Mouse (Mus musculus): ENCODE data around the gene Lrrc74a.

Gene Lrrc74a

DNA sequence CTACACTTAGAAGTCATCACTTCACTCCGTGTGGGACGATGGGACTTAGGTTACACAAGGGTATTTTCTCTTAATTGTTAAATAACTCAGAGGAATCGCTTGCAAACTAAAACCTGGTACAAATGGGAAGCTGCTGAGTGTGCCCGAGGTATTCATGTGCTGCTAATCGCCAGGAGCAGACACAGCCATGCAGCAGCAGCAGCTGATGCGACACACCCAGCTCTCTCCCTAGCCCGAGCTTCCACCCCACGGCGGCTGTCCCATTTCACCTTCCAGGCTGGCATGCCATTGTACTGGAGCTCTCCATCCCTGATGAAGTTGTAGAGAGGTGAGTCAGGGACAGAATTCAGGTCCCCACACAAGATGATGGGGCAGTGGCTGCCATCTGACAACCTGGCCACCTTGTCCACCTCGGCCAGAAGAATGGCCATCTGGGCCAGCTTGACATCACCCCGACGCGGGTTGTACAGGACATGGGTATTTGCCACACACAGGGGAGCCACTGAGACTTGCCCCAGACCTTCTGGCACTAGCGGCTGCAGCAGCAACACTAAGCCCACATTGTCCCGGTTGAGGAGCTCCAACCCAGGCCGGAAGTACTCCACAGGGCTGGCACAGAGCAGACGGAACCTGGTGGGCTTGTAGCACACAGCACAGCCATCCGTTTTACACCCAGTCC is 14.1 kb upstream of the Lrrc74a start:
- in situ Hi-C loops (cut with MseI, MboI): no loop called here

DNA sequence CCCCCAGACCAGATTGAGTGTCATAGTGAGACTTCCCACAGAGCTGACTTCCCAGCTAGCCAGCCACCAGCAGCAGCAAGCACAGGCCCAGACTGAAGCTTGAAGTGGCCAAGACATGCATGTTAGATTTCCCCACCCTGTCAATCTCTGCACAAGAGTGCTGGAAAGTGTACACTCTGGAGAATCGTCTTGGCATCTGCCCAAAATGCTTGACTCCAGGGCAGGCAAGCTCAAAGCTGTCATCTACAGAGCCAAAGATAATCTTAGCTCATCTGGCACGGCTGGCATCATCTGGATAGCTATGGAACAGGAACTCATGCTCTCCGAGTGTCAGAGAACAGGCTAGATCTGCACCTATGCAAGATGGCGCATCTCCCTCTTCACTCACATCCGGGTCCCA is 12.7 kb upstream of the Lrrc74a start:
- in situ Hi-C loops (cut with MseI, MboI): no loop called here

DNA sequence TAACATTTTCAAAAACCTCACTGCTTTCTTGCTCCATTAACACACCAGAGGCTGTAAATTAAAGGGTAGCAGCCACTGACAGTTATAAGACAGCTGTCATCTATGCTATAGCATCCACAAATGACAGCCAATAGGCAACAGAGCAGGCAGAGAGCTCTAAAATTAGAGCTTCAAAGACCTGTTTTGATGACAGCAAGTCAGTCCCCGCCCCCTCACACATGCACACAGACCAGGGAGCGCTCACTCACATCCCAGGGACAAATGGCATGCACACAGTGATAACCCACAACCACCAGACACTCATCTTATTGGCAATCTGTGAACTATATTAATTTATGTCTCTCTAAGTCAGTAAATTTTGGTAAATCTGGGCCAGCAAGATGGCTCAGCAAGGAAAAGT is 9.9 kb upstream of the Lrrc74a start:
- in situ Hi-C loops (cut with MseI, MboI): no loop called here

DNA sequence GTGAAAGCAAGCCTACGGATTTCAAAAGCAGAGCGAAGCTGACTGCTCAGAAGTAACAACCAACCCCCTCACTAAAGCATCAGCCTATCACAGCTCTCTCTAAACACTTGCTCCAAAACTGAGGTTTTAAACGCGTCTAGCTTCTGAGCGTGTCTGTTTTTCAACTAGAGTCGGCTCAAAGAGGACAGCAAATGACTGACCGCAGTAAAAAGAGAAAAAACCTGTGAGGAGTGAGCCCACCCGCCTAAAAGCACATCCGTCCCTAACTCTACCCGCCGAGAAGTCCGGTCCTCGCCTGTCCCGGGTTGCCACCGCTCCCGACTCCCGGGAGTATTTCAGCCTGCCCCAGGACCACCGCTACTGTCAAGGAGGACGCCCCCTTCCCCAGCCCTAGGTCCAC is 8.5 kb upstream of the Lrrc74a start:
- in situ Hi-C loops (cut with MseI, MboI): no loop called here

DNA sequence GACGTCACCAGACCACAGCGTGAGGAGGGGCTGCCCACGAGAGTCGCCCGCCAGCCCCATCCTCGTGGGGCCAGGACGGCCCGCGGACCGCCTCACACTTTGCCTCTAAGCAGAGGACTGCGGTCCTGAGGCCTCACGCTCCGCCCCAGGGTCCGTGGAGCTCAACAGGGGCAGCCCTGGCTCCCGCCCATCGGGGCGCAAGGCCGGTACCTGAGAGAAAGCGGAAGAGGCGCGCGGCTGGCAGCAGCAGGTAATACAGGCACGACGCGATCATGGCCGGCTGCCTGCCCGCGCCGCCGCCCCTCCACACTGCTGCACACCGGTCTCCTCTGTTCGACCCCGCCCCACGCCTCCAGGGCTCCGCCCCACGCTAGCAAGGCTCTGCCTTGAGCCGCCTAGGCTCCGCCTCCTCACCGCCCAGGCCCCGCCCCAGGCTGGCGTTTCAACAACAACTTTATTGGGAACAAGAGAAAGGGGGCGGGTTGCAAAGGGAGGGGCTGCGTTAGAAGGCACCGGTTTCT is 8.0 kb upstream of the Lrrc74a start, which contains the start of gene Angel1:
Gene Angel1 (minus strand): TSS at position 341 of the 521 bp plus-strand sequence.
- in situ Hi-C loops (cut with MseI, MboI): no loop called here

DNA sequence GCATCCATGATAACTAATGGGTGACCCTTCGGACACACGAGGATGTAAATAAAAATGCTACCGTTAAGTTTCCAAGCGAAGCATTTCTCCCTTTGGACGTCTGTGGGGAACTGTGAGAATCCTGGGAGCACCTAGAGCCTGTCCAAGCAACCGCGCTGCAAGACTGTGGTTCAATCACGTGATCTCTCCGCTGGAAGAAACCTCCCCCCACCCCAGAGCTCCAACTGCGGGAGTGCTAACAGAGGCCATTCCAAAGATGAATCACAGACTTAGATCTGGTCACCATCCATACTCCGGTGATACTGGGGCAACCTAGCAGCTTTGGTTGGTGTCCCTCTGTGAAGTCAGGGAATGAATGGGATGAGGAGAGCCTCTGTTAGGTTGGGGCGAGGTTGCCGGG is 26.9 kb downstream of the Lrrc74a start:
- in situ Hi-C loops (cut with MseI, MboI): no loop called here

DNA sequence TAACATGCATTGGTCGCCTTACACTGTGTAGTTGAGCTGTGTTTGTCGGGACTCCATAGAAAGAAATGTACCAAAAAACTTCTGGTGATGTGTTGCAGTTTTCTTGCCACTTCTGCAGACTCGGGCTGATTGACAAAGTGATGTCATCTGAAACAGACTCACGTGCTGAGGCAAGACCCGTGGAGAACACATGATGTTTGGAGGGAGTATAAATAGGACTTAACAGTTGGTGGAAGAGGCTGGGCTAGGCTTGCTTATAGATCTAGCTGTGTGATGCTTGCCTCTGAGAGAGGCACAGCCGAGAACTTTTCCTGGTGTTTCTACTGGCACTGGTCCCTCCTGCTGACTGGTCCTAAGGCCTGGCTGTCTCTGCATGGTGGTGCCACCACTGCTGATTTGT is 29.9 kb downstream of the Lrrc74a start:
- in situ Hi-C loops (cut with MseI, MboI): no loop called here

DNA sequence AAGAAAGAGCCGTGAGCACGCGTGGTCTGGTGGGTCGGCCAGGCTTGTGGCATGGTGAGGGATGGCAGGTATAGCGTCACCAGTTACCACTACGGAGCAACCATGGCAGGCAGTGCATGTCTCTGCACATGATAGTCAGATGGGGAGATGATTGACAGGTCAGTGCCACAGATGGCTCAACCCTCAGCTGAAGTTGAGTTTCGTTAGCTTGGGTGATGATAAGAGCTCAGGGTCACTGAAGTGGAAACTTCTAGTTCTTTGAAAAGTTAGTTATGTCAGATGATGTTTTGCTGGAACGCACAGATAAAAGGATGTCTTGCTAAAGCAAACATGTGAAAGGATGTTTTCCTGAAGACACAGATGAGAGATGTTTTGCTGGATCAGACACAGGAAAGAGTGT is 32.3 kb downstream of the Lrrc74a start:
- in situ Hi-C loops (cut with MseI, MboI): no loop called here

DNA sequence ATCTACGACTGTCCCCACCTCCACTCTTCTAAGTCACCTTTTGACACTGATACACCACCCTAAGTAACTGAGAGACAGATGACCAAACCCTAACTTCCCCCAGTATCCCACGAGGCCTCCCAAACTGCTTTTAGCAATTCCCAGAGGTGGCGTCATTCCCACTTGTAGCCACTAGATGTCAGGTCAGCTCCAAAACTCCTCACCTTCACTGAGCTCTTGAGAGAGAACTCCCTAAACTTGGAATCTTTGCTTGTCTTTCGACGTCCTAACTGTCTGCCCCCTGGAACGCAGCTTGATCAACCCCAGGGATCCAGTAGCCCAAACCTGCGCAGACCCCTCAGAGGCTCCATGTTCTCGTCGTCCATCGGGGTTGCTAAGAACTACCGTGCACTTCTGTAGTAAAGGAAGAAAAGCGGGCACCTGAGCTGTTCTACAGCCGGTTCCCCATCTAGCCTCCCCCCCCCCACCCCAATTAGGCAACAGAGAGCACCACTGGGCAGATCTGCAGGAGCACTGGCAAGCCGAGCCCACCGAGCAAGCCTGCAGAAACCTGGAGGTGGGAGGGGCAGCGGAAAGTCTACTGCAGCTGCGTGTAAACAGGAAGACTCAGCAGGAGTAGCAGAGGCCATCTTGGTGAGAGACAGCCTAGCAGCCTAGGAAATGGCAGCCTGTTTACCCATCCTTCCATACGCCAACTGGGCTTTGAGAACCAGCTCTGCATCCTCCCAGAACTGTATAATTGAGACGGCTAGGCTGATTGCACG is 33.9 kb downstream of the Lrrc74a start:
- in situ Hi-C loops (cut with MseI, MboI): no loop called here

DNA sequence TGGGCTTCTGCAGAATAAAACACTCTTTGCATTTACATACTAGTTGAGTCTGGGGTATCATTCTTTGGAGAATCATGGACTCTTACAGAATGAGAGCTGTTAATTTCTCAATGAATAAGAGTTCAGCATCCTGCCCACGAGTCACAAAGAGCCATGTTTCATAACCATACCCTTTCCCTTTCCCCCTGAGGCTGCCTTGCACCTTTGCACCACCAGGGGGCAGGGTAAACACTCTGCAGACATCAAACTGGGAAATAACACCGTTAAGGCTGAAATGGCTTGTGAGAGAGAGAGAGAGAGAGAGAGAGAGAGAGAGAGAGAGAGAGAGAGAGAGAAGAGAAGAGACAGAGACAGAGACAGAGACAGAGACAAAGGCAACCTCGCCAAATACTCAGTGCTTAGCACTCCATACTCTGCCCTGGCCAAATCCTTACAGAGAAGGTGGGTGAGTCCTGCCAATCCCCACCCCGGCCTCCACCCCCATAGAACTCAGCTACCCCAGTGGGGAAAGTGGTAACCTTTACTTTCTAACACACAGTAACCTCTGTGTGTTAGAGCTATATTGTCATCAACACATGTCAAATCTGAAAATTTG is 34.9 kb downstream of the Lrrc74a start:
- in situ Hi-C loops (cut with MseI, MboI): no loop called here

DNA sequence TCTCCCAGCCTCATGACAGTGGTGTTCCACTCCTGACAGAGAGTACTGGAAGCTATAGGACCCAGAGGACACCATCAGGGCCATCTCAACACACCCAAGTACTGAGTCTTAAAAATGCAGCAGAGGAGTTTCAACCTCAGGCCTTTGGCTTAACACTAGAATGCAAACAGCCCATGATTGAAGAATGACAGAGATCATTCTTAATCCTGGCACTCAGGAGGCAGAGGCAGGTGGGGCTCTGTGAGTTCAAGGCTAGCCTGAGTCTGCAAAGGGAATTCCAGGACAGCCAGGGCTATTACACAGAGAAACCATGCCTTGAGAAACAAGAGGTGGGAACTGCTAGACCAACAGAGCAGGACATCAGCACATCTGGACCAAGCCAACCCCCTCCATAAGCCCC is 35.6 kb downstream of the Lrrc74a start:
- in situ Hi-C loops (cut with MseI, MboI): no loop called here

DNA sequence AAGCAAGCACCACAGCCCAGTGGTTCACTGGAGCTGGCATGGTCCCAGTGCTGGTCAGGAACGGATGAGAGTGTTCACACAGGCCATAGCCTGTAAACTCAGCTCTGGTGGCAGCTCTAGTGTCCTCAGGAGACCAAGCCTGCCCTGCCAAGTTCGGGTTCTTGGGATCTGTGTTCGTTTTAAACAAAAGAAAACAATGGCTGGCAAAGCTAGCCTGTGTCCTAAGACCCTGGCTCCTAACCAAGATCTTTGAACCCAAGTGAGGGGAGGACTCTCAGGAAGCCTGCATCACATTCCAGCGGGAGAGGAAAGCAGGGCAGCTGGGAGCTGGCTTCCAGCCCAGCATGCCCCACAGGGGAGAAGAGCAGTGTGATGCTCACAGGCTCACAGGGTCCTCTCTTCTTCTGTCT is 36.1 kb downstream of the Lrrc74a start:
- in situ Hi-C loops (cut with MseI, MboI): no loop called here

DNA sequence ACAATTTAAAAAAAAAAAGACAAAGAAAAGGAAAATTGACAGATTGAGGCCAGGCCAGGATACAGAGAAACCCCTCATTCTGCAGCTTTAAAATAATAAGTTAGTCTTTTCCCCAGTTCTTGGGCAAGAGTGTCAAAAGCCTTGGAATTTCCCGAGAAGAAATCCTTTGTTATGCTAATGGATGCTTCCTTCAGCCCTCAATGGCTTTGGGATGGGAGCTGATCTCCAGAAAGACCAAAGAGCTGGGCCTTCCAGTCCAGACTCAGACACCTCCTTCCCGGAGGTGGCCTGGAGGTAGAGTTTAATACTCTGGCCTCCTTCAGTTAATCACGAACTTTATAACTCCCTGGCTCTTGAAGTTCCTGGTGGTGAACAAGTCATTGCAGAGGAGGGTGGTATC is 36.8 kb downstream of the Lrrc74a start:
- in situ Hi-C loops (cut with MseI, MboI): no loop called here

DNA sequence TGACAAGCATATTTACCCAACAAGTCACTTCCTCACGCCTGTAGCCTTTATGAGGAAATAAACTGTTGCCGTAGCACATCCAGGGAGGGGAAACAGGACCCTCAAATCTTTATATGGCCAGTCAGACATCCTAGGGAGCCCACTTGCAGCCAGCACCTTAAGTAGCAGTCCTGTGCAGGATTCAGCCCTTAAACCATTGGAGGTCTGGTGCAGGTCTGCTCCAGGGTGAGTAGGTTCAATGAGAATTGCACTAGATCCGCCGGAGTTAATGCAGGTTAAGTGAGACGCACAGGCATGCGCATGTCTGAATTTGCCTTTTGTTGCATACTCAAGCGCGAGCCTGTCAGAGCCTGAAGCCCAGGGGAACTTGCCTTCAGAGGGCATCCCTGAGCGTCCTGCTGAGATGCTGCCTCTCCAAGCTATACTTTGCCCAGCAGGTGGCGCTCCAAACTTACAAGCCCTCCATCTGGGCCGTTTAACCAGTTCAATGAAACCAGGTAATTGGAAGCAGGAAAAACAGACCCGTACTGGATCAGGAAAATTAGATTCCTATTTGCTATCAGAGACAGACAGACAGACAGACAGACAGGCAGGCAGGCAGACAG is 37.8 kb downstream of the Lrrc74a start:
- in situ Hi-C loops (cut with MseI, MboI): no loop called here

DNA sequence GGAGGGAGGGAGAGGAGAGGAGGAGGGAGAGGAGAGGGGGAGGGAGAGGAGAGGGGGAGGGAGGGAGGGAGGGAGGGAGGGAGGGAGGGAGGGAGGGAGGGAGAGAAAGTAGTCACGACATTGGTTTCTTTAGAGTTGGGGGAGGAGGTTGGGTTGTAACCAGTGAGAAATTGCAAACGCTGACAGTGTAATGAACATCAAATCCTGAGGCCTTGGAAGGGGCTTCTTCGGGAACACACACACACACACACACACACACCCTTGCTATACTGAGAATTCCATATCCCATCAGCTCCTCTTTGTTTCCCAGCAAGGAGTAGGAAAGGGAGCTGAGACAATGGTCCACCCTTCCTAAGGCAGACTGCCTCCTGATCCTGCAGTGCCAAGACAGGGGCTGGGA is 38.4 kb downstream of the Lrrc74a start:
- in situ Hi-C loops (cut with MseI, MboI): no loop called here

DNA sequence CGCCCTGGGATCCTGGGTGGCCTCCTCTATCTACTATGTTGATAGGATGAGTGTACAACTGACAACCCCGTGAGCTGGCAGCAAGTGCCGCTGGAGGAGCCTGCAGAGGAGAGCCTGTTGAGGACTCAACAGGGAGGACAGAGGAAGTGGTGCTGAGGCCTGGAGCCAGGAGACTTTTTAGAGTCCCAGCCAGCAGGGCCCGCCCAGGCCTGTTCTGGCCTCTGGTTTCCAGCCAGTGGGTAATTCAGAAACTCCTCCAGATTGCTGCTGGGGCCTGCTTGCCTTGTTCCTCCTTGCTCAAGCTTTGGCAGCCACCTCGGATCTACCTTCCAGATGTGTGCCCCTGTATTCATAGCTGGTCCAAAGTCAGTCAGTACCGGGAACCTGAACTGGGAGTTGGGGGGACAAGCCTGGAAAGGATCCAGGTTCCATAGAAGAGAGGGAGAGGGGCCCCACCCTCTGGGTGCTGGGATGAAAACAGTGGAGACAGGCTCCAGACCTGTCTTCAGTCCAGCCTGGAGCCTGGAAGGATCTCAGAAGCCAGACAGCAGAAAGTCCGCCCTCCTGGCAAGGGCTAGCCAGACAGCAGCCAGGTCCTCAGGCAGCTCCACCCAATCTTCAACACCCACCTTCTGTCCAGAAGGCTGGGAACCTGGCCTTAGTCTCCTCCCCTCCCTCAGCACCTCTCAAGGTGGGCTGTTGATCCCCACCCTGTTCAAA is 41.6 kb downstream of the Lrrc74a start:
- in situ Hi-C loops (cut with MseI, MboI): no loop called here

DNA sequence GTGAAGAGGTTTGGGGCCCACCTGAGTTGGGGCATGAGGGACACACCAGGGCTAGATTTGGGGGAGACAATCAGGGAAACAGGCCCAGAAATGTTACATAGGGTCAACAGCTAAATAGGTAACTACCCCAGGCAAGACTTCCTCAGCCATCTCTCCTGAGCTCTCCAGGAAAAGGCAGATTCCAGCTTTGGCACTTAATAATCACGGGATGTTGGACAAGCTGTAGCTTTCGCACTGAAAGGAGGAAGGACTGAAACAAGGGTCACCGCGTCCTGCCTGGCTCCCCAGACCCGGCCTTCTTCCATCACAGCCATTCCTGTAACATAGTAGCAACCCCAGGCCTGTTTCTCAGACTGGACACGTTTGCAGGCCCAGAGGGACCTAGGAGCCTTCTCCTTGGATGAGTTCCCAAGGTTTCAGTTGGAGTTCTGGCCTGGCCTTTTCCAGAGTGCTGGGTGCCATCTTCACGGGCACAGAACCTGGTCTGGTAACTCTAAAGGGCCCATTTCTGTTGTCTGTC is 42.2 kb downstream of the Lrrc74a start:
- in situ Hi-C loops (cut with MseI, MboI): no loop called here

DNA sequence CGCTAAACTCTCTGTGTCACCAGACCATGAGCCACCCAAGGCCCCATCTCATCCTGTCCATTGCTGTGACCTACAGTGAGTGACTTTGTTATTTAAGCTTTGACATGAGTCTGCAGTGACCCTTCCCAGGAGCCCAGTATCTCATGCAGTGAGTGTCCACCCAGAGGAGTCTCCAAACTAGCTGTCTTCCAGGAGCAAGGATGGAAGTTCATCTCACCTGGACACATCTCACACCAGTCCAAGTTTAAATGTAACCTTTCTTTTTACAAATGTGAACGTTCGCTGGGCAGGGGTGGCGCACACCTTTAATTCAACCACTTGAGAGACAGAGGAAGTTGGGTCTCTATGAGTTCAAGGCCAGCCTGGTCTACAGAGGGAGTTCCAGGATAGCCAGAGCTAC is 44.4 kb downstream of the Lrrc74a start:
- in situ Hi-C loops (cut with MseI, MboI): no loop called here

DNA sequence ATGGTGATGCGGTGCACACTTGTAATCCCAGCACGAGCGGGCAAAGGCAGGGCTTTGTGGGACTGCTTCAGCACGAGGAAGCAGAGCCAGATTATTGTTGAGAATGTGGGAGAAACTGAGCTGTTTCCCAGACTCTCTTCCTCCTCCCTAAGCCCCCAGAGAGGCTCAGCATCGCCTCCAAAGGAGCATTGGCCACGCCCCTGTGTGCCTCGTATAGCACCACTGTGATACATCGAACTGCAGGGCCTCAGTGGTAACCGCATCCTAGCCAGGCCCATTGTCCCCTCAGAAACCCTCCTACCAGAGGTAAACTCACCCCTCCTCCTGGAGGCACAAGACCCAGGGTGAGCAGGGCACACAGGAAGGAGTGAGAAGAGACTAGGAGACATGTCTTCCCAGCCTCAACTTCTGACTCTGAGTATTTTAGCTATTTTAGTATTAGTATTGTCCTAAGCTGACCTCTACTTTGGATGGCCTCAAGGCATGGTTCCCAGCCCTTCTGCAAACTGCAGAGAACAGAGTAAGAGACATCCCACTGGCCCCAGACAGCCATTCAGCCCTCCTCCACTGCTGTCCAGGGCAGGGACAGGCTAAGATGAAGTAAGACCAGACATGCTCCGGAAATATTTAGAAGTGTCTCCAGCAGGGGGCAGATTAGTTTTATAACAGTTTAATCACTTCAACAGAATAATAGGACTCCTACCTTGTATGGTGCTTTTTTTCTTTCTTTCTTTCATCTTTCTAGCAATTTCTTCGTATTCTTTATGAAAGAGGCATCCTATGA is 45.2 kb downstream of the Lrrc74a start:
- in situ Hi-C loops (cut with MseI, MboI): no loop called here

DNA sequence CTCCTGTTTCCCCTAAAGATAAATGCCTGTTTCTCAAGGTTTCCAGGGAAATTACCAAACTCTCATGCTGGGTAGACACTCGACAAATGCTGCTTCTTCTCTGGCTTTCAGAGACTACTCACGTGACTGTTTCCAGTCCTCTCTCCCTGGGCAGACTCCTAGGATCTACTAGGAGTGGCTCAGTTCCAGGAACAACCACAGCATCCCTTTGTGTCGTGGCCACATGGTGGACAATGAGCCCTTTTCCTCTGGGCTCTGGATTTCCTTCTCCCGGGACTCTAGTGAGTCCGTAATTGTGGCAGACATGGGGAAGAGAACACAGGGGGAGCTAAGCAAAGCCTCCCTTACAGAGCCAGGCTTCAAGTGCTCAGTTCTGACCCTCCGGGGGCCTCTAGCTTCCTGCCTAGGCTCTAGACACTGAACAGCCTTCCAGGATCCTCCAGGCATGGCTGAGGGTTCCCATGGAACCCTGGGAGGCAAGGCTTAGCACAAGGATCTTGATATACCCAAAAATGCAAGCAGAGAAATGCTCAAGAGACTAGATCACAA is 47.6 kb downstream of the Lrrc74a start:
- in situ Hi-C loops (cut with MseI, MboI): no loop called here
